Mouse (Mus musculus) cortical plate, adult 2 months (tissue): ENCODE measurements around the gene Atxn7l1. TPM values are rescaled to one million over a fixed set of nuclear protein-coding genes. Genes with fewer than 3 reads are reported as not detected.
A peak's percentile ranks its signal among the peaks of the same experiment; 100 is the strongest.

Experiments used
- H3K27ac ChIP-seq: fragments of 200-500 bp; 2 replicates; pipeline ENCODE4 v1.5.1; 2012; ENCODE audit warnings: low read length, control low read depth, inconsistent platforms; ENCODE audit not compliant: insufficient read depth
- H3K4me1 ChIP-seq: fragments of 200-500 bp; 2 replicates; pipeline ENCODE4 v1.6.1; 2011; ENCODE audit warnings: low read length; ENCODE audit not compliant: control insufficient read depth, insufficient read depth
- H3K4me3 ChIP-seq: fragments of 200-500 bp; 2 replicates; pipeline ENCODE4 v1.5.1; 2011; ENCODE audit warnings: mild to moderate bottlenecking, low read length, control low read depth; ENCODE audit not compliant: insufficient read depth
- CTCF ChIP-seq: fragments of 200-500 bp; IDR thresholded peaks from 2 replicates; pipeline ENCODE4 v1.5.1; 2011; ENCODE audit warnings: mild to moderate bottlenecking, control low read depth, low read length; ENCODE audit not compliant: insufficient read depth; ENCODE audit errors: extremely low read depth
- POLR2A ChIP-seq: fragments of 200-500 bp; IDR thresholded peaks from 2 replicates; pipeline ENCODE4 v1.6.1; 2011; ENCODE audit warnings: mild to moderate bottlenecking, low read length, control low read depth; ENCODE audit not compliant: insufficient read depth; ENCODE audit errors: extremely low read depth
- polyA plus RNA-seq: library from polyadenylated mRNA; depleted of rRNA; stranded (reverse); fragments of >200 nt; gene quantifications from 2 replicates; pipeline ENCODE4 v1.2.3, GENCODE M21; 2012

Atxn7l1 gene
- polyA plus RNA-seq, 1 experiment = 41.0 TPM

DNA sequence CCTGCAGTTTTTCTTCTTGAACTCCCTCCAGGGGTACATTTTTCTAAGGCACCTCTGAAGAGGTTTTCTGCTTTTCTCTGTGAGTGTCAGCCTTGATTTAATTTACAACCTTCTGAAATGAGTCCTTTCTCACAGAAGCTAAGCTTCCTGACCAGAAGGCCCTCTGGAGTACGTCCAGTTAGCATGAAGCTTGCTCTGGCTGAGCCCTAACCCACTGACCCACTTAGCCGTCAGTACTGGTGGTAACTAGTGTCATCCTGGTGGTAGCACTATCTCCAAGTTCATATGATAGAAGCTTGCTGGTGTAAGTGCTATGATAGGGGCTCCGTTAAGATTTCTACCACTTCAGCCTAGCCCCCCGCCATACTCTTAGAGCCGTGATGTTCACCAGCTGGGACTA is 89.6 kb downstream of the Atxn7l1 start:
- H3K4me3 ChIP-seq = no peak overlapping the region
- no peak for TF ChIP-seq POLR2A
- TF ChIP-seq CTCF = no peak
- no peak overlapping the region for H3K27ac ChIP-seq
- H3K4me1 ChIP-seq = no peaks in the 10 kb centered on the region

DNA sequence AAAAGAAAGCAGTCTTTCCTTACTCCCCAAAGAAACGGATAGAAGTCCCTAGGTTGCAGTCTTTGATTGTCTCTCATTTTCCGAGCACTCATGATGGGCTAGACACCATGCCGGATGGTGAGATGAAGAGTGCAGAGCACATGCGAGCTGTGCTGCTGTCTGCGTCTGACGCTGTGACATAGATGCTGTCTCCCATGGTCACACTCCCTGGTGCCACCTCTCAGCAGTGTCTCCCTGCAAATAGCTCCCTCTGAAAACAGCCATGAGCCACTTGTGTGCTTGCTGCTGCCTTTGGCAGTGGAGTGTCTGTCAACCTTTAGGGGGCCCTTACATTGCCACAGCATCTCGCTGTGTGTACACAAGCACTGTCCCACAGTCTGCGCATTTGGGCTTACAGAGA is 95.2 kb downstream of the Atxn7l1 start:
- no peak overlapping the region for H3K4me3 ChIP-seq
- H3K4me1 ChIP-seq = peaks cover 24% of the 10 kb centered on the region
- no peak overlapping the region for H3K27ac ChIP-seq
- TF ChIP-seq CTCF (no peak), POLR2A (no peak)

DNA sequence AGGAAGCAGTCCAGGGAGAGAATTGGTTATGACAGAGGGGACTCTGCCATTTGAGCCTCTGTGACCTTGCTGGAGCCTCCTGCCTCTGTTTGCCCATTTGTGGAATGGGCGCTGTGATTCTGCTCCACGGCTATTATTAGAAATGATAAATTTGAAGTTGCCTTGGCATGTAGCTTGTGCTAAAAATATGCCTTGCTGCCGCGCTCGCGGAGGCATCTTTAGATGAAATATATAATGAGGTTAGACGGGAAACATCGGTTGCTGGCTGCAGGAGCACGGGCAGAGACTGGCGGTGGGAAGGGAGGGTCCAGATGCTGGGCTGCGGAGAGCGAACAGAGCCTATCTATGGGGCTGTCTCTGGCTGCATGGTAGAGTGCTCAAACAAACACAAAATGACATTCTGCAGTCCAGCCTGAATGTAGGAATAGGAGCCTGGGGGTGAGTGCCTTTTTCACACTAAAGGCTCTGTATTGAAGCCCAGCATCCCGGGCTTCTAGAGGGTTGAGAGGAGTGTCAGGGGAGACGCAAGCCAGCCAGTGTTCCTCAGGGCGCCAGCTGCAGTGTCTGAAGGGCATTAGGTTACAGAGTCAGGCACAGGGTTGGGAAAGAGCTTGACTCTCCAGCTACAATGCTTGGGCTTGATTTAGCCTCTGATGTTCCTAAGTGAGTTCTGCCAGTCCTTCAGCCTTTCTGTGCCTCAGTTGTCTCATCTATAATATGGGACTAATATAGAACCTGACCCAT is 96.8 kb downstream of the Atxn7l1 start:
- Histone ChIP-seq H3K4me3 (no peak overlapping the region), H3K27ac (peak overlapping the region; percentile 81), H3K4me1 (peaks cover 24% of the 10 kb centered on the region)
- TF ChIP-seq CTCF = no peak
- 0 out of 2 replicates have a peak, but pooled peaks have one; percentile 20 for TF ChIP-seq POLR2A

DNA sequence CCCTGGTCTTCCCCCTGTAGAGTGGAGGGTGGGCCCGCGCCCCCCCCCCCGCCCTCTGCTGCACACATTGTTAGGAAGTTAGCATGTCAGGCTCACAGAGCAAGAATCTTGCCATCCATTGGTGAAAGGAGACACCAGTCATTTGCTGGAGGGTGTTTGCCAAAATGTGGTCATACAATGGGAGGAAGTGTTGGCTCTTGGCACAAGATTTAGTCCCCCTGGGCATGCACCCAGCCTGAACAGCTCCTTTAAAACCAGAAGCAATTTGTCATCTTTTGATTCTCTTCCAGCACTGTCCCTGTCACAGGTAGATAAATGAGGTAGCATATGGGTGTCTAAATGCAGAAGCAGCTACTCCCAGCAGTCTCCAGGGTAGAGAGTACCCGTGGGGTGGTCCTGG is 98.0 kb downstream of the Atxn7l1 start:
- H3K27ac ChIP-seq = no peak overlapping the region
- H3K4me3 ChIP-seq = no peak overlapping the region
- TF ChIP-seq POLR2A (no peak), CTCF (no peak)
- peaks cover 24% of the 10 kb centered on the region for H3K4me1 ChIP-seq

DNA sequence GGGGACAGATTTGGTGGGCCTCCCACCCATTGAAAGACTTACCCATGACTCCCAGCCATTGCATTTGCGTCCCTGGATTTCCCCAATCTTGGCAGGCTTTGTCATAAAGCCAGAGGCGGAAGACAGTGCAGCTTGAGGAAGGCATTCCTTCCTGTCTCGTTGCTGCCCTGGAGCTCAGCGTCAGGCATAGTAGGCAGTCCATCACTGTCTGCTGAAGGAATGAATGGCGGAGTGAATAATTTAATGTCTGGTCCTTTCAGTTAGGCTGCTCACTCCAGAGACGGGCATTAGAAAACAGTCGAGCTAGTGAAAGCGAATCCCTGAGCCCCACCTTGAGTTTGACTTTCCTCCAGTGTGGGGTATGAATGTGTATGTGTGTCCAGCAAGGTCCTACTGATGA is 99.4 kb downstream of the Atxn7l1 start:
- H3K4me1 ChIP-seq = peaks cover 24% of the 10 kb centered on the region
- H3K4me3 ChIP-seq = no peak overlapping the region
- H3K27ac ChIP-seq = no peak overlapping the region
- TF ChIP-seq CTCF (no peak), POLR2A (no peak)

DNA sequence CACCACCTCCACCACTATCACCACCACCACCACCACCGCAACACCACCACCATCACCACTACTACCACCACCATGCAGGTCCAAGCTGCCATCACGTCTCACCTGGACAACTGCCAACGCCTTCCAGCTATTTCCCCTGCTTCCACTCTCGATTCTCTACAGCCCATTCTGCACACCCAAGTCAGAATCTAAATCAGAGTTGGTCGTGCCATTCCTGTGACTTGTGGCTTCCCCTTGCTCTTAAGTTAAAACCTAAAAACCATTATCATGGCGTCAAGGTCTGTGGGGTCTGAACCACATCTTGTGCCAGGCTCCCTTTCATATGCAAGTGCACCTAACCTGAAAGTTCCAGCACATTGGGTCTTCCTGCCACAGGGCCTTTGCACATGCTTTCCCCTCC is 102.7 kb downstream of the Atxn7l1 start:
- TF ChIP-seq CTCF = no peak
- no peak for TF ChIP-seq POLR2A
- no peak overlapping the region for H3K4me3 ChIP-seq
- peaks cover 7% of the 10 kb centered on the region for H3K4me1 ChIP-seq
- no peak overlapping the region for H3K27ac ChIP-seq

DNA sequence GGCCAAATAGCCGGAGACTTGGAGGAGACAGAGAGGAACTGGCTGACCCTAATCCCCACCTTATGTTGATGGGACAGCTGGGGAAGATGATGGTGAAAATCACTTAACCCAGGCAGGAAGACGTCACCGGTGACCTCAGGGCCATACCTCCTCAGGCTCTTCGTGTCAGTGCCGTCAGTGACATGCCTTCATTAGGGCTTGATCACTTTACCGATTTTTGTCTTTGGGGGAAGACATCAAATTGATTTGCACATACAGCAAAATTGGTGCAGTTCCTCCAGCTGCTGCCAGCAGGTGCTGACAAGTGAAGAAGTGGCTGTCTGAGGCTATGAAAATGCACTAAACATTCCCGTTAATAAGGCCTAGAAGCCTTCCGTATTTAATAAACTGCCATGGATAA is 103.9 kb downstream of the Atxn7l1 start:
- TF ChIP-seq CTCF (no peak), POLR2A (no peak)
- H3K4me3 ChIP-seq = no peak overlapping the region
- 0 out of 2 replicates have a peak, but pooled peaks cover 1% of the 10 kb centered on the region for H3K4me1 ChIP-seq
- no peak overlapping the region for H3K27ac ChIP-seq

DNA sequence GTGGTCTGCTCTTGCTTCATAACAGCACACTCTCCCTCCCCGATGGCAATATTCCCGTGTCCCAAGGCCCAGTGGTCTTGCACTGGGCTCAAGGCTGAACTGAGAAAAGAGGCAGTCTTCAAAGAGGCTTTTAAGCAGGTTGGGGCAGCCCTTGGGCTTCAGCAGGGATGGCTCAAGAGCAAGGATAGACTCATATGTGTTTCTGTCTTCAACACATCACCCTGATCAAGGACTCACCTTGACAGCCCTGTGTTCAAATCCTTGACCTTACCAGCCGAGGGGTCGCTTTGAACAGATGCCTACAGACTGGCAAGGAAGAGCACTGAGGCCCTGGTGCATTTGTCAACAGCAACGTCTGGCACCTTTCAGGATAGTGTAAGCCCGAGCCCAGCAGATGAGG is 105.1 kb downstream of the Atxn7l1 start:
- Histone ChIP-seq H3K27ac (no peak overlapping the region), H3K4me1 (0 out of 2 replicates have a peak, but pooled peaks cover 1% of the 10 kb centered on the region), H3K4me3 (no peak overlapping the region)
- no peak for TF ChIP-seq POLR2A

DNA sequence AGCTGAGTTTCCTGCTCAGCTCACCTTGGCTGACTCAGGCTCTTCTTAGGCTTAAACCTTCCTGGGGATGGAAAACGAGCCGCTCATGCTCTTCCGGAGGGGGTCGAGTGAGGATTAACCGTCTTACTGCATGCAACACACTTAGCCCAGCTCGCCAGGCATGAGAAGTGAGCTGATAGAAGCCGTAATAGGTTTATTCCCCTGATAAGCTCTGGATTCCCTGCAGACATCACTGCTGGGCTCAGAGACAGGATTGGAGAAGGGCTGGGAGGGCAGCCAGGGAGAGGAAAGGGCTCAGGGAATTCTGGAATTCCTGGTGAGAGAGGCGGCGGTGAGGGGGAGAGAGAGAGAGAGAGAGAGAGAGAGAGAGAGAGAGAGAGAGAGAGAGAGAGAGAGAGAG is 105.7 kb downstream of the Atxn7l1 start:
- no peak for TF ChIP-seq CTCF
- TF ChIP-seq POLR2A = no peak
- Histone ChIP-seq H3K4me3 (no peak overlapping the region), H3K27ac (no peak overlapping the region), H3K4me1 (0 out of 2 replicates have a peak, but pooled peaks cover 1% of the 10 kb centered on the region)

DNA sequence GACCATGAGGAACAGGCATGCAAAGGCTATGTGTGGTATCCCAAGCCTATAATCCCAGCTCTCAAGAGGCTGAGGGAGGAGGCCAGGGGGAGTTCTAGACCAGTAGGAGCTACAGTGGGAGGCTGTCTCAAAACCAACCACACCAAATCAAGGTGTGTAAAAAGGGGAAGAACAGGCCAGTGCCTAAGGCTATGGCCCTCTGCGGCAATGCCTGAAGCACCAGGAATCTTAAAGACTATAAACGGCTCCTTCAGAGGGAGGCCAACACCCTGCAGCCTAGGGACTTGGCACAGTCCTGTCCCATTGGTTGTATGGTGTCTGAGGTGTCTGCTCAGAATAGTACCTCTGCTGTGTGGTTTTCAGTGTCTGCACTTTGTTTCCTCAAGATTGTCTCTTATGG is 107.8 kb downstream of the Atxn7l1 start:
- Histone ChIP-seq H3K4me3 (no peak overlapping the region), H3K4me1 (0 out of 2 replicates have a peak, but pooled peaks cover 1% of the 10 kb centered on the region), H3K27ac (no peak overlapping the region)
- TF ChIP-seq POLR2A (no peak), CTCF (no peak)
